Mouse (Mus musculus): ENCODE measurements around the gene Nfatc2.

The Nfatc2 gene

DNA sequence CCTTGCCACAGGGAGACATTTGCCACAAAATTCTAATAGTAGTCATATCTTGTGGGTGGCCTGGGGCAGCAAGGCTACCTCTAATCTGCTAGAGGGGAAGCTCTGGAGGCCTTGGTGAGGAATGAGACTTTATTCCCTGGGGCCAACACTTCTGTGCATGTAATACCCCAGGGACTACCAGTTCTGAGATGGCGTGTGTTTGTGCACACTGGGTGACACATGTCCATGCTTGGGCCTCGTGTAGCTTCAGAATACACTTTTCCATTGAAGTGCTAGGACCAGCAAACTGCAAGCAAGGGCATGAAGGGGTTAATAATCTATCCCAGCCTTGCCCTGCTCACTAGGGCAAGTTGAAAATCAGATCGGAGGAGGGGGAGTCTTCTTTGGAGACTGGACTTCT lies 58.4 kb downstream of the Nfatc2 start:
- in situ Hi-C loops (cut with MboI; ENCODE audit: unreplicated experiment in 2 of 2): no loop called here

GRCm38 (mm10) chr2:168541223-168541622 lies 60.2 kb downstream of the Nfatc2 start:
- in situ Hi-C loops (cut with MboI; ENCODE audit: unreplicated experiment in 2 of 2): no loop called here

GRCm38 (mm10) chr2:168539594-168540222 lies 61.7 kb downstream of the Nfatc2 start:
- in situ Hi-C loops (cut with MboI; ENCODE audit: unreplicated experiment in 2 of 2): no loop called here

- in situ Hi-C loops (cut with MboI; ENCODE audit: unreplicated experiment in 2 of 2): no loop called here
Observed at GRCm38 (mm10) chr2:168539026-168539425, 62.4 kb downstream of the Nfatc2 start.

DNA sequence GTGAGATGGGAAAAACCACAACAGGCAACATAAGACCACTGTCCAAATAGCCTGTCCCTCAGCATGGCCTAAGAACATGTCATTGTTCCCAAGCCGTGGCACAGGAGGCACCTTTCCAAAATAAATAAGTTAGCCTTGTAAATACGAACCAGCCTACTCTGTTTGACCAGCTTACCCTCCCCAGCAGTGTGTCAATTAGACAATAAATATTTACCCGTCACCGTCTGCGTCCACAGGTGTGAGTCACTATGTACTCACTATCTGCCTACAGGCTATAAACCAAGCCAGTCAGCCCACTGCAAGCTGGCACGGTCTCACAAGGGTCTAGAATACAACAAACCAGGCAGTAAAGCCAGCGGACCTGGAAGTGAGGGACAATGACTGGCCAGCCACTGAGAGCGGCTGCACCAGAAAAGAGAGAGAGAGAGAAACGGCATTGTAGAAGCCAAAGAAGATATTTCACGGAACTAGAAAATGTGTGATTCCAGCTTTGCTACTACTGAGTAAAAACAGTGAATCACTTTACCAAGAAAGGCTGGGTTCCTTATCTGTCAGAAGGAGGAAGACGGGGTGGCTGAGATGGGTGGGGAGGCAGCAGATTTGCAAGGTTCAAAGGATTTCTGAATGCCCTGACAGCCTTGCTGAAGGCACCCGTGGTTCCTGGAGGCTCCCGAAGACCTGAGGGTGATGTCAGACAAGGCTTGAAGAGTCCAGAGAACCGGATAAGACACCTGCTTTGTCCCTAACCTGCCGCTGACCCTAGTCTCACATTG lies 69.2 kb downstream of the Nfatc2 start:
- in situ Hi-C loops (cut with MboI; ENCODE audit: unreplicated experiment in 2 of 2): no loop called here

DNA sequence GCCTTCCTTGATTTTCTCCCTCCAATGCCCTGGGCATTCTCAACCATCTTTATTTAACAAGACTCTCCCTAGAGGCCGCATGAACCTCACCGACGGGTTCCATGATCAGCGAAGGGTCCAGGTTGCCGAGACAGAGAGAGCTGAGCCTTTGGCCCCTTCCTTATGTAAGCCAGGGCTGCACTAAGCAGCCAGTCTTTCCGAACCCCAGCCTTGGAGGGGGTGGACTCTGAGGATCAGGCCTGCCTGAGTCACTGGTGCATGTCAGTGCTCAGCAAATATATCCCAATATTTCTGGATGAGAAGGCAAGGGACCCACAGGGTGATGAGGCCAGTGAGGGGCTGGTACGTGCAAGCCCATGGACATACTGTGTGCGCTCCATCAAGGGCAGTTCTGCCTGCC lies 72.9 kb downstream of the Nfatc2 start:
- in situ Hi-C loops (cut with MboI; ENCODE audit: unreplicated experiment in 2 of 2): no loop called here

DNA sequence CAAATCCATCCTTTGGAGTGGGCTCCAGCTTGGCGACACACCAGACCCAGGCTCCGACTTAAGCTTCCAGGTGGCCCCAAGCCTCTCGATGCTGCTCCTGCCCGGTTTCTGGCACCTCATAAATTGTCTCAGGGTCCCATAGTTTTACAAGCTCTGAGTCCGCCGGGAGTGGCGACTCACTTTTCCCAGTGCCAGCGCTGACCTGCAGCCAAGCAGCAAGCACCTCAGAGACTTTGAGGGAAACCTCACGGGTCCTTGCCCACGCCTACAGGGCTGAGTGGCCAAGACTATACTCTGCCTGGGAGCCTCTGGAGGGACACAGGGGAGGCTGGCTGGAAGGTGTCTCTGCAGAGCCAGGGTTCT lies 74.0 kb downstream of the Nfatc2 start:
- in situ Hi-C loops (cut with MboI; ENCODE audit: unreplicated experiment in 2 of 2): no loop called here

DNA sequence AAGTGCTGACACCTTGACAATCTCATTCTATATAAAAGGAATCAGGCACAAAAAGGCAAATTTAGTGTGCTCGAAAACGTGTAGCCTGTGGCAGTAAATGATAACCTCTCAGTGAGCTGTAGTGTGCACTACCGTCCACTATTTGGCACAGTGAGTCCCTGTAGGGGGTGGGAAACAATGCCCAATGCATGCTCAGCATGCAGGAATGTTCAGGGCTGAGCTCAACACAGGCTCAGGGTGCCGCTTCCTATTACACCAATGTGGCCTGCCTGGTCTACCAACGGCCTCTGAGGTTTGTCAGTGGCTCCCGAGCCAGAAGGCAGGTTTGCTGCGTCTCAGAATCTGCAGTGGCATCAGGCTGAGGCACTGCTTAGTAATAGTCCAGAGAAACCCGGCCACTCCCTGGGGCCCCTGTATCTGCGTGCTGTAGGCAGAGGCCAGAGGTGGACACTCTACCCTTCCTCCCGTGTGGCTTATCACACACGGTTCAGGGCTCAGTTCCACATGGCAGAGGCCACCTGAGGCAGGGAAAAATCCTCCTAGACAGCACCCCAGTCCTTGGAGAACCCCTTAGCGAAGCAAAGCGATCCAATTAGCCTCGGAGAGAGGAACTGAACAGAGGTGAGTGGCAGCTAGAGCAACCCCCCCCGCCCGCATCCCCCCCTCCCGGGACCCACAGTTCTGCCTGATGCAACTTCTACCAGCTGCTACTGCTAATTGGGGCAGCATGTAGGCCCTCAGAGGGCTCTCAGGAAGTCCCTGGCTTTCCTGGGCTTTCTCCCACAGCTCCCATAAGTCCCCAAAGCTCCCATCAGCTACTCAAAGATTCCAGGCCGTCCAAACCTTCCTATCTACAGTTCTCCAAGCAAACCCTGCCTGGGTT lies 74.7 kb downstream of the Nfatc2 start:
- in situ Hi-C loops (cut with MboI; ENCODE audit: unreplicated experiment in 2 of 2): no loop called here

DNA sequence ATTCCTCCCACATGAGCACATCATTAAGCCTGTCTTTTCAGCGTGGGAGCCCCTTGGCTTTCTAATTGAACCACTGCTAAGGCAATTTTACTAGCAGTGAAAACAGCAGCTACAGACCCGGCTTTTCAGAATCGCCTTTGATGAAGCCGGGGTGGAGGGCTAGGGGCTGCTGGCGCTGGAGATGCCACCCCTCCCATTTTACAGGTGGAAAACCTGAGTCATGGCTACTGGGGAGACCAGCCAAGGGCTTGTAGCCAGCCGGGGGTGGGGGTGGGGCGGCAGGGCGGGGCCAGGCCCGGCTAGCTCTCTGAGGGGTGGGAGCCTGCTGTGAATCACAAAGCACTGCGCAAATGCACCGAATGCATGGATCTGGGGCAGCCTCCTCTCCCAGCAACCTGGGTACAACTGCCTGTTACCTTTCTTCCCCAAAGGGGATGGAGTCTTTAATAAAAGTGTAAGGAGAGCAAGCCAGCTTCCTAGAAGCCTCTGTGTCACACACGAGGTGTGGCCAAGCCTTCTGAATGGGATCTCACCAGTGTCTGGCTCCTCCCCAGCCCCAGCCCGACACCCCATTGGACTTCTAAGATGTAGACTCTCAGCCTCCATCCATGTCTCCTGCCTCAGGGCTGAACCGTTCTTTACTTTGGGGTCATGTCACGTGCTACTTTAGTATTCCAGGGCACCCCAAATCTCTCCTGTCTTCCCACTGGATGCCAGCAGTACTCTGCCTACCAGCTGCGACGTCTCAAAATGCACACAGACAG lies 75.9 kb downstream of the Nfatc2 start:
- in situ Hi-C loops (cut with MboI; ENCODE audit: unreplicated experiment in 2 of 2): no loop called here

- in situ Hi-C loops (cut with MboI; ENCODE audit: unreplicated experiment in 2 of 2): no loop called here
Observed at GRCm38 (mm10) chr2:168524905-168525381, 76.5 kb downstream of the Nfatc2 start.

GRCm38 (mm10) chr2:168522247-168522646 lies 79.2 kb downstream of the Nfatc2 start:
- in situ Hi-C loops (cut with MboI; ENCODE audit: unreplicated experiment in 2 of 2): no loop called here

GRCm38 (mm10) chr2:168520771-168521170 lies 80.7 kb downstream of the Nfatc2 start:
- in situ Hi-C loops (cut with MboI; ENCODE audit: unreplicated experiment in 2 of 2): no loop called here

DNA sequence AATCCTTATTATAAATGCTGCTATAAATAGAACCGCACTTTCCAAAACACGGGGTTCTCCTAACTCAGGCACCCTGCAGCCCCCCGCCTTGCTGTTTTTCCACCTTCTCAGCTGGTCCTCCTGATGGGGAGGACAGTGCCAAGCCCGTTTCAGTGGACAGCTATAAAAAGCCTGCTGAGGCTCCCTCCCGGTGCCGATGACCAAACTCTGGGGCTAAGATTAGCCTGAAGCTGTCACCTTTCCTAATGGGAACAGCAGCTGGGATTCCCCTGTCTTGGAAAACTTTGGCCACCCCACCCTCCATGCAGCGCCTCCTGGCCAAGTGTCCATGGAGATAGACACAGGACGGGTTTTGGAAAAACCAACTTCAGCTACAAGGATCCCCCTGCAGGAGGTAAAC lies 81.9 kb downstream of the Nfatc2 start:
- in situ Hi-C loops (cut with MboI; ENCODE audit: unreplicated experiment in 2 of 2): no loop called here

- in situ Hi-C loops (cut with MboI; ENCODE audit: unreplicated experiment in 2 of 2): no loop called here
Observed at GRCm38 (mm10) chr2:168518256-168518659, 83.2 kb downstream of the Nfatc2 start.

DNA sequence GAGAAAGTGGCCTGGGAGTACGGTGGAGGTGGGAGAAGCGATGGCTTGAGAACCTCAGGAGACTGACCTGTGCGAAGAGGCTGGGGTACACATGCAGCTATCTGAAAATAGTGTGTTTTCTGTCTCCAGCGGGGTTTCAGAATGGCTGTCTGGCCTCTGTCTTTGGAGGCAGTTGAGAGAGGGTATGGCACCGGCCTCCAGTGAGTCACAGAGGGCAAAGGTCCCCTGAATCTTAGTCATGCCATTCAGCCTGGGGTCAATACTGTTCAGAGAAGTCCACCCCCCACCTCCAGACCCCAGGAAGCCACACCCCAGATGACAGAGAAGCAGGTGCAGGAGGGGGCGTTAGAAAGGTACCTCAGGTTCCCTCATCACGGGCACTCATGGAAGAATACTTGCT lies 83.7 kb downstream of the Nfatc2 start:
- in situ Hi-C loops (cut with MboI; ENCODE audit: unreplicated experiment in 2 of 2): no loop called here

DNA sequence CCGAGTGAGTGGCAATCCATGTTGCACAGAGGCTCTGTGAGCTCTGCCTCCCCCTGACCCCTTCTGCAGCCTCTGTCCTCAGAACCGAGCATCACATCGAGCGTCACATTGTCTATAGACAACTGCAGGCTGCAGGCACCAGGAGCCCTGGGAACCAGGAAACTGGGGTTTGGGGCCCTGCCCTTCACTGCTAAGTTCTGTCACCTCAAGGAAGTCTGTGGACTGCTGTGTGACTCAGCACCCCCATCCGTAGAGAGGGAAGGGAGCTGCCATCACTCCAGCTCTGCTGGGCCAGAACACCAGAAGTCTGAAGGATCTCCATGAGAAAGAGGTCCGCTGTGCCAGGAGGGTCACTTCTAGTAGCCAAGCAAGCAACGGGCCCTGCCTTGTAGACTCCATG lies 84.7 kb downstream of the Nfatc2 start:
- in situ Hi-C loops (cut with MboI; ENCODE audit: unreplicated experiment in 2 of 2): no loop called here

DNA sequence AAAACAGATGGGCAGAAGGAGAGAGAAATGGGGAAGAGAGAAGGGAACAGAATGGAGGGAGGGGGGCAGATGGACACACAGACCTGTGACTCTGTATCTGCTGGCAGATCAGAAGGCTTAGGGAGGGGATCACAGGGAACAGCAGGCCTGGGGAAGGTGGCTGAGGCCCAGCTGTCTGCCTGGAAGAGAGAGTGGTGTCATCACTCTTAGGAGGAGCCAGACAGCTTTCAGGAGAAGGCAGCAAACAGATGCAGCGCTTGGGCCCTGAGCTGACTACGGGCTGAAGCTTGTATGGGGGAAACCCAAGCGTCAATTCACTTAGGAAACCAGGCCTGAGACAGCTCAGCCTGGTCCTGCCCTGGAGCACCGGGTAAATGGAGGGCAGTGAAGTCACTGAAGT lies 86.0 kb downstream of the Nfatc2 start:
- in situ Hi-C loops (cut with MboI; ENCODE audit: unreplicated experiment in 2 of 2): no loop called here

DNA sequence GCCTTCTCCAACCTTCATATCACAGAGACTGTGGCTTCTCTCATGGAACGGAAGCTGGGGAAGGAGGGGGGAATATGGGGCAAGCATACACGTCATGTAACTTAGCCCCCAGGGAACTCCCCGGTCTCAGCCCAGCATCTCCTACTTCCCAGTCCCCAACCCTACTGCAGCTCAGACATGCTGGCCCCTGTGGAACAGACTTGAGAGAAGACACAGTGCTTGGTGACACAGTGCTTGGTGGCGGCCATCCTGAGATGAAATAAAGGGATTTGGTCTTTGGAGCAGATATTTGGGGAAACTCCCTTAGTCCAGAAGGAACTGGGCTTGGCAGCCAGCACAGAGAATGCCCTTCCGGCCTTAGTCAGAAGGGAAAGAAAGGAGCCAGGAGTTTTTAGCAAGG lies 87.3 kb downstream of the Nfatc2 start:
- in situ Hi-C loops (cut with MboI; ENCODE audit: unreplicated experiment in 2 of 2): no loop called here

GRCm38 (mm10) chr2:168511529-168511928 lies 89.9 kb downstream of the Nfatc2 start:
- in situ Hi-C loops (cut with MboI; ENCODE audit: unreplicated experiment in 2 of 2): no loop called here

DNA sequence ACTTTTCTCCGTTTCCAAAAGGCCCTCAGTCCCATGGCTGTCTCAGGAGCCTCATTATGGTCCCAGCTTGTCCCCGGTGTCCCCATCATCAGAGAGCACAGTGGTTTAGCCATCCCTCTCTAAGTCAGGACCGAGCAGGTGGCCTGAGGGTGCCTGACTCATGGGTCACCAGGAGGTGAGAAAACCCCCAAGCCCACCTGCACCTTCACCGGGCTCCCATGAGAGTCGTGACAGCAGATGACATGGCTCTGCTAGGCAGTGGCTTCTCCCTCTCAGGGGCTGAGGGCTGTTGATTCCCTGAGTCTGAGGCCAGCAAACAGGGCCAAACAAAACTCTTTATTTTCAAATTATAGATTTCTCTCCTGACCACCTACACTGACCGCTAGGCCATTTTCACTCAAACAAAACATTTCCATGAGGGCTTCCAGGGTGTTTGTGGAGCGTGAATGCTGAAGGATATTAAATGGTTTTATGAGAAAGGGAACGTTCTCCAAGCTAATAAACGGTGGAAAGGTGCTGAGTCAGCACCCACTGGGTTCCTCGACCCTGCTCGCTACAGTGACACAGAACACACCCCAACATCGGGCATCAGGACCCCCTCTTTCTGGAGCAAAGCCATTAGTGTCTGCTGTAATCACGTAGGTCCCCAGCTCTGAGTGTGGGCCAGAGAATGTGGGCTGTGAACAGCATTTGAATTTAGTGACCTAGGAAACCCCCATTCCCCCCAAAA lies 92.8 kb downstream of the Nfatc2 start:
- in situ Hi-C loops (cut with MboI; ENCODE audit: unreplicated experiment in 2 of 2): no loop called here

All from v-Abl transformed pro-B cells (cell line).